Mouse (Mus musculus): ENCODE measurements at regions not wholly inside any gene's neighbourhood (a gene's known extent, or its start where the extent isn't known, plus 50 kb on each side); places are given as distances from the start of the nearest gene placed in this dataset.

- DNase-seq (ENCODE audit: low read depth, low spot score): peak; percentile 55
Measured at GRCm38 (mm10) chr12:12708954-12709523, 232.7 kb downstream of the Mycn start.

GRCm38 (mm10) chr12:12706326-12706920 is 235.3 kb downstream of the Mycn start:
- no peak for DNase-seq (ENCODE audit: low read depth, low spot score)

GRCm38 (mm10) chr12:12701735-12702134 is 240.0 kb downstream of the Mycn start:
- no peak for DNase-seq (ENCODE audit: low read depth, low spot score)

GRCm38 (mm10) chr12:12701060-12701667 is 240.6 kb downstream of the Mycn start:
- DNase-seq (ENCODE audit: low read depth, low spot score): no peak

GRCm38 (mm10) chr12:12693838-12694777 is 247.6 kb downstream of the Mycn start:
- DNase-seq (ENCODE audit: low read depth, low spot score): no peak

GRCm38 (mm10) chr12:12687376-12687775 is 254.3 kb downstream of the Mycn start:
- DNase-seq (ENCODE audit: low read depth, low spot score): no peak

GRCm38 (mm10) chr12:12685217-12685522 is 256.5 kb downstream of the Mycn start:
- no peak for DNase-seq (ENCODE audit: low read depth, low spot score)

GRCm38 (mm10) chr12:12684481-12685216 is 257.1 kb downstream of the Mycn start:
- DNase-seq (ENCODE audit: low read depth, low spot score): no peak

- DNase-seq (ENCODE audit: low read depth, low spot score): no peak
Measured at GRCm38 (mm10) chr12:12683733-12684470, 257.8 kb downstream of the Mycn start.

- DNase-seq (ENCODE audit: low read depth, low spot score): no peak
Measured at GRCm38 (mm10) chr12:12681101-12681500, 260.6 kb downstream of the Mycn start.

- DNase-seq (ENCODE audit: low read depth, low spot score): peak; percentile 71
Measured at GRCm38 (mm10) chr12:12680371-12680921, 261.3 kb downstream of the Mycn start.

- DNase-seq (ENCODE audit: low read depth, low spot score): no peak
Measured at GRCm38 (mm10) chr12:12676676-12677075, 265.0 kb downstream of the Mycn start.

- DNase-seq (ENCODE audit: low read depth, low spot score): no peak
Measured at GRCm38 (mm10) chr12:12669931-12670330, 271.8 kb downstream of the Mycn start.

- no peak for DNase-seq (ENCODE audit: low read depth, low spot score)
Measured at GRCm38 (mm10) chr12:12668919-12669318, 272.8 kb downstream of the Mycn start.

GRCm38 (mm10) chr12:12655611-12656010 is 286.1 kb downstream of the Mycn start:
- DNase-seq (ENCODE audit: low read depth, low spot score): no peak

- DNase-seq (ENCODE audit: low read depth, low spot score): no peak
Measured at GRCm38 (mm10) chr12:12655184-12655583, 286.5 kb downstream of the Mycn start.

- no peak for DNase-seq (ENCODE audit: low read depth, low spot score)
Measured at GRCm38 (mm10) chr12:12652361-12652760, 289.4 kb downstream of the Mycn start.

GRCm38 (mm10) chr12:12650309-12650708 is 291.4 kb downstream of the Mycn start:
- DNase-seq (ENCODE audit: low read depth, low spot score): no peak

GRCm38 (mm10) chr12:12647467-12647866 is 294.2 kb downstream of the Mycn start:
- DNase-seq (ENCODE audit: low read depth, low spot score): no peak

GRCm38 (mm10) chr12:12645183-12645582 is 296.5 kb downstream of the Mycn start:
- DNase-seq (ENCODE audit: low read depth, low spot score): no peak

All from telencephalon, adult 2 months (tissue).